Comparison of ENCODE assay signal across 8 mouse cellular contexts in genomic region chr12:72757086-72757485, GRCm38 (mm10). TPM values are rescaled to one million over a fixed set of nuclear protein-coding genes. Genes with fewer than 3 reads are reported as not detected.
DNase-seq lines count a peak whose midpoint lies in the region; ATAC-seq and TF ChIP-seq lines count a peak whose summit lies in the region.

Gene Ppm1a (plus strand): TSS chr12:72757455.

- POLR2A ChIA-PET in Patski (lab: Charles Lee): no interaction called here

- H3K4me2 ChIP-seq in forebrain, embryonic 11.5 days (ENCODE audit: low read depth, low read length, severe bottlenecking): no peak within 1 kb of the TSS
- no peak within 1 kb of the TSS for H3K4me2 ChIP-seq in limb, embryonic 13.5 days (replicated peaks)
- H3K4me2 ChIP-seq in neural tube, embryonic 15.5 days: no peak within 1 kb of the TSS

- no peak for ATAC-seq in cerebellum, adult (ENCODE audit: insufficient number of reproducible peaks, low FRiP score, low TSS enrichment)
- ATAC-seq in Patski: no peak
- no peak for ATAC-seq in forebrain, embryonic 11.5 days (replicated peaks; ENCODE audit: low FRiP score)
- no peak for ATAC-seq in limb, embryonic 13.5 days (ENCODE audit: low FRiP score, low read depth)
- ATAC-seq in neural tube, embryonic 15.5 days (ENCODE audit: low FRiP score): no peak

- no peaks in the 10 kb centered on the region for H3K36me3 ChIP-seq in forebrain, embryonic 11.5 days (ENCODE audit: control insufficient read depth, insufficient read depth, low read length)
- H3K36me3 ChIP-seq in limb, embryonic 13.5 days: no peaks in the 10 kb centered on the region
- H3K36me3 ChIP-seq in neural tube, embryonic 15.5 days: no peaks in the 10 kb centered on the region

- peak; percentile 55 to 77 for DNase-seq in cerebellum, postnatal 14 days
- no peak for DNase-seq in Patski (ENCODE audit: low read depth, low spot score)
- DNase-seq in forebrain, embryonic 11.5 days (ENCODE audit: low spot score): peak; percentile 60
- no peak for DNase-seq in heart, postnatal 25 days (ENCODE audit: low spot score)
- DNase-seq in frontal cortex, postnatal 14 days (ENCODE audit: low spot score in 2 of 2): no peak

- no peak within 1 kb of the TSS for H3K4me3 ChIP-seq in forebrain, embryonic 11.5 days (ENCODE audit: low read depth, low read length)
- H3K4me3 ChIP-seq in limb, embryonic 13.5 days: no peak within 1 kb of the TSS
- H3K4me3 ChIP-seq in neural tube, embryonic 15.5 days (replicated peaks): no peak within 1 kb of the TSS

- intact Hi-C loops in heart, postnatal 25 days (cut with DNase I): no loop called here

- H3K27ac ChIP-seq in forebrain, embryonic 11.5 days (ENCODE audit: low read depth, low read length): no peak within 1 kb of the TSS
- H3K27ac ChIP-seq in limb, embryonic 13.5 days: no peak within 1 kb of the TSS
- H3K27ac ChIP-seq in neural tube, embryonic 15.5 days (replicated peaks): no peak within 1 kb of the TSS

- no peaks in the 10 kb centered on the region for H3K9me3 ChIP-seq in forebrain, embryonic 11.5 days (ENCODE audit: control insufficient read depth, low read length)
- H3K9me3 ChIP-seq in limb, embryonic 13.5 days: no peaks in the 10 kb centered on the region
- H3K9me3 ChIP-seq in neural tube, embryonic 15.5 days (replicated peaks): no peaks in the 10 kb centered on the region

- no peaks in the 10 kb centered on the region; the same call in 1 of the 2 replicates for H3K4me1 ChIP-seq in forebrain, embryonic 11.5 days (replicated peaks; ENCODE audit: control insufficient read depth, insufficient read depth, low read length)
- peaks cover 14% of the 10 kb centered on the region for H3K4me1 ChIP-seq in limb, embryonic 13.5 days
- peaks cover 8% of the 10 kb centered on the region for H3K4me1 ChIP-seq in neural tube, embryonic 15.5 days

- no peak for TF ChIP-seq CTCF in Patski (IDR thresholded peaks at IDR 0.05)

- in situ Hi-C loops in Patski (cut with MboI; ENCODE audit: low pct_unique_long_range_greater_than_20kb): no loop called here

- WGBS in forebrain, embryonic 11.5 days: 8% methylated on average over 4 of the region's 4 CpGs
- 13% methylated on average over 4 of the region's 4 CpGs for WGBS in limb, embryonic 13.5 days
- WGBS in neural tube, embryonic 15.5 days: 21% methylated on average over 4 of the region's 4 CpGs

- CTCF ChIA-PET in Patski (lab: Charles Lee): no interaction called here

- H3K27me3 ChIP-seq in Patski: no peaks in the 10 kb centered on the region
- H3K27me3 ChIP-seq in forebrain, embryonic 11.5 days (ENCODE audit: control insufficient read depth, insufficient read depth, low read length): no peaks in the 10 kb centered on the region
- no peaks in the 10 kb centered on the region for H3K27me3 ChIP-seq in limb, embryonic 13.5 days
- H3K27me3 ChIP-seq in neural tube, embryonic 15.5 days (replicated peaks): no peaks in the 10 kb centered on the region

- H3K9ac ChIP-seq in forebrain, embryonic 11.5 days (ENCODE audit: low read length): no peak within 1 kb of the TSS
- no peak within 1 kb of the TSS for H3K9ac ChIP-seq in limb, embryonic 13.5 days
- H3K9ac ChIP-seq in neural tube, embryonic 15.5 days (replicated peaks): no peak within 1 kb of the TSS

RNA-seq across cellular contexts. Expression of gene Ppm1a, which starts in this region (rescaled TPM):
- polyA plus RNA-seq in Patski (2021): 131 TPM
- polyA plus RNA-seq in forebrain, embryonic 11.5 days (2014; fragmentation: Nextera tagmentation; extraction: Ambion mirVana): 59.5 and 78.3 TPM in 2 replicates
- 100 to 1,000 TPM; 217 to 223 TPM for total RNA-seq in heart, postnatal 25 days (2021)
- polyA plus RNA-seq in limb, embryonic 13.5 days (2015; fragmentation: Nextera tagmentation; extraction: Ambion mirVana): 44.7 and 50.5 TPM in 2 replicates
- 59.5 and 68.7 TPM in 2 replicates for polyA plus RNA-seq in neural tube, embryonic 15.5 days (2015; fragmentation: Nextera tagmentation; extraction: Ambion mirVana)

Comparison
In these comparisons a context has a peak if more than half of its experiments do, and no peak if none do; other contexts are left out.
1. DNase-seq: peak in cerebellum, postnatal 14 days (2 of 2) and forebrain, embryonic 11.5 days (single experiment); none in Patski (single experiment), heart, postnatal 25 days (single experiment) and frontal cortex, postnatal 14 days (0 of 2).